Mouse (Mus musculus) adrenal gland, postnatal 25 days (tissue): ENCODE data around the gene Galnt17. TPM values are rescaled to one million over a fixed set of nuclear protein-coding genes. Genes with fewer than 3 reads are reported as not detected.

ENCODE experiments used
- DNase-seq: peaks from one replicate; pipeline ENCODE4 v3.0.0; 2021; ENCODE audit warnings: mixed read lengths
- total RNA-seq: library from RNA; stranded (reverse); gene quantifications from 2 replicates; pipeline ENCODE4 v1.2.3, GENCODE M21; 2021

Gene Galnt17
- total RNA-seq, 1 experiment from 2014 or later: 4.1 TPM

DNA sequence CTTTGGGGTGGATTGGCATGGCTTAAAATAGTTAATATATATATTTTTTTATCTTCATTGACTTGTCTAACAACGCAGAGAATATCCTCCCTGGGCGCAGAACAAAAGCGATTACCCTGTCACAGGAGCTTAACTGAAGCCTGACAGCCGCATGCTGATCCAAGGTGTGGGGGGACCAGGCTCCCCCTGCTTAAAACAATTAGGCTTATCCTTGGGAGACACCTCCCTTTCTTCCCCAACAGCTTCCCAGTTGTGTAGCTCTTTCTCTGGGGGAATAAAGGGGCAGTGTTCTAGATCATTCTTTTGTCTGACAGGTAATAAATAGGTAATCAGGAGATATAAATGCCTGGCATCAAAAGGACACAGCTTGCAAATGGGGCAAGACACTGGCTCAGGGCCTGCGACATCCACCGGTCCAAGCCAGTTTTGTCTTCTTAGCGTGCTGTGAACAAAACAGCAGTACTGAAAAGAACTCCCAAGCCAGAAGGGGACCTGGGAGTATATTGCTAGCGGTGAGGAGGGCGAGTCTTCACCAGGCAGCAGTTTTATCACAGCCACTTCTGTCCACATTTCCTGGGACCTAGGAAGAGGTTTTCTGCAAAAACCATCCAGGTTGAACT, 288.8 kb downstream of the Galnt17 start:
- DNase-seq: no peak

- no peak for DNase-seq
Measured at GRCm38 (mm10) chr5:131016066-131016465, 292.2 kb downstream of the Galnt17 start.

GRCm38 (mm10) chr5:131015341-131015740, 293.0 kb downstream of the Galnt17 start:
- DNase-seq: no peak

- DNase-seq: no peak
Measured at GRCm38 (mm10) chr5:131013816-131014215, 294.5 kb downstream of the Galnt17 start.

DNA sequence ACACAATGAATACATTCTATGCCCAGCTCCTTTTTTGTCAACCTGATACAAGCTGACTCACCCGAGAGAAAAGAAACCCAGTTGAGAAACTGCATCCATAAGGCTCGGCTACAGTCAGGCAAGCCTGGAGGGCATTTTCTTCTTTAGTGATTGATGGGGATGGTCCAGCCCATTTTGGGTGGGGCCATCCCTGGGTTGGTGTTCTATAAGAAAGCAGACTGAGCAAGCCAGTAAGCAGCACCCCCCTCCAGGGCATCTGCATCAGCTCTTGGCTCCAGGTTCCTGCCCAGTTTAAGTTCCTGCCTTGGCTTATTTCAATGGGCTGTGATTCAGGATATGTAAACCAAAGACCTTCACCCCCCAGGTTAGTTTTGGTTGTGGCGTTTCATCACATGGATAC, 295.2 kb downstream of the Galnt17 start:
- no peak for DNase-seq

- DNase-seq: peak; percentile 45
Measured at GRCm38 (mm10) chr5:131009510-131009909, 298.8 kb downstream of the Galnt17 start.

DNA sequence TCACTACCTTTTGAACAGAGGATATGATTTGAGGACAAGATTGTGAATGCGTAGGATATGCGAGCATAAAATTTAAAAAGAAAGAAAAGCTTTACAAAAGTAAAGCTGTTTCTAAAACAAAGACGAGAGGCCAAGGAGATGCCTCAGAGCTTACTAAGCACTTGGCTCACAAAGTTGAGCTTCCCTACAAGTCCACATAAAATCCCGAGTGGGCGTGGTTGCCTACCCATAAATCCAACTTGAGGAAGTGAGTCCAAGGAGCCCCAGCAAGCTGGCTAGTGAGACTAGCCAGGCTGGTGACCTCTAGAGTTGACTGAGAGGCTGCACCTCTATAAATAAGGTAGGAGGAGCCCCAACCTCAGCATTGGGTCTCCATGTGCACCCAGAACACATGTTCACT, 299.8 kb downstream of the Galnt17 start:
- no peak for DNase-seq

GRCm38 (mm10) chr5:131007871-131008505, 300.3 kb downstream of the Galnt17 start:
- DNase-seq: peak; percentile 44

GRCm38 (mm10) chr5:131007198-131007597, 301.1 kb downstream of the Galnt17 start:
- no peak for DNase-seq

DNA sequence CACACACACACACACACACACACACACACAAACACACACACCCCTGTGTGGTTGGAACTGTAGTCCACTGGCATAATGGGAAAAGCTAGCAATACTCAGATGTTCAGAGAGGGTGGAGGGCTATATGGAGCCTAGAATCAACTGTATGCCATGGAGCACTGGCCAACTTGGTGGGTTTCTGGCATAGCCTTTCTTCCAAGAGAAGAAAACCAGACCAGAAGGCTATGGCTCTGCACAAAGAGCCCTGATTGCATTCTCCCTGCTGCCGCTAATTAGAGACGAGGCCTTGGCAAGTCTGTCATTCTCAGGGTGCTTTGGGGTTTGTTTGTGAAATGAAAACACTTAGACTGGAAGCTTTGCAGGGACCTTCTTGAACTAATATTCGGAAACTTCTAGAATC, 301.8 kb downstream of the Galnt17 start:
- DNase-seq: no peak

- no peak for DNase-seq
Measured at GRCm38 (mm10) chr5:131000572-131000971, 307.7 kb downstream of the Galnt17 start.

DNA sequence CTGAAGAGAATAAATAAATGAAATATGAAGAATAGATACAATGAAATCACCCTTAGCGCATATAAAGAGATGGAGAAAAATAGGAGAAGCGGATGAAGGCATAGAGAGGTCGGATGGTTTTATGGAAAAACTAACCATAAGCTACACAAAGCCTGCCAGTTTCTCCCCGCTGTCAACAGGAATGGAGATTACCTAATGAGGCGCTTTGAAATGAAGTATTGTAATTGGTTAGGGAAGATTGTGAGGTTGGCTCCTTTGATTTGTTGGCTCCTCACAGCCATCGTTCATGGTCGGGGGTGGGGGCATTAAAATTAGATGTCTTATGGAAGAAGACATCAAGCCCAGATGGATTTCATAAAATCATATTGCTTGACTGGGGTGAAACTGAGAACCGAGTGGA, 329.0 kb downstream of the Galnt17 start:
- no peak for DNase-seq

- peak; percentile 1 for DNase-seq
Measured at GRCm38 (mm10) chr5:130978871-130979270, 329.4 kb downstream of the Galnt17 start.

- DNase-seq: no peak
Measured at GRCm38 (mm10) chr5:130977999-130978398, 330.3 kb downstream of the Galnt17 start.

DNA sequence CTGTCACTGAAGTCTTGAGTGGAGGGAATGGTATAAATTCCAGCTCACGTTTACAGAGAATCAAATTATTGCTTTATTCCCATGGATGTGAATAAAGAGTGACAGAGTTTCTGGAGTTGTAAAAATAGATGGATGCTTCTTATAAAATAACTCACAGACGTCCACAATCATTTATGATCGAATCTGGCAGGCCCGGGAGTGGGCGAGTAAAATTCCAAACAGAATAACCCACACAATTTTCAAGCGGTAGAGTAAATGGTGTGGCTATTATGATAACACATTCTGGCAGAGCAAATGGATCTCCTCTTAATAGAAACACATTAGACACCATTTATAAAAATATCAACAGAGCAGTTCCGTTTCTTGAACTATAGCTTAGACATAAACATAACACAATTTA, 355.9 kb downstream of the Galnt17 start:
- no peak for DNase-seq

- peak; percentile 3 for DNase-seq
Measured at GRCm38 (mm10) chr5:130950894-130951400, 357.4 kb downstream of the Galnt17 start.

DNA sequence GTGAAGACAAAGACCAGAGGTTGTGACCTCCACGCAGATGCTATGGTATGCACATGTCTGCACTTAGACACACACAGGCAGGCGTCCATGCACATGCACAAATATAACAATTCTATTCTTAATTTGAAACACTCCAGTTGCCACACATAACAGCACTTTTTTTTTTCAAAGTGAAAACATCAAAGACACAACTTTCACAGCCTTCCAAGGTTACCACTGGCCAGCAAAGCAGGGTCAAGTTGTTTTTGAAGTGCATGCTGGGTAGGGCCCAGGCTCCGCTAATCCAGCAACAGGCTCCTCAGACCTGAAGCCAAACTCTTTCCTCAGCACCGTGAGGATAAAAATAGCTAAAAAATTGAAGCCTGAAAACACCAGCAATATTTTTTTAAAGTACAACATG, 357.9 kb downstream of the Galnt17 start:
- DNase-seq: peak; percentile 3

DNA sequence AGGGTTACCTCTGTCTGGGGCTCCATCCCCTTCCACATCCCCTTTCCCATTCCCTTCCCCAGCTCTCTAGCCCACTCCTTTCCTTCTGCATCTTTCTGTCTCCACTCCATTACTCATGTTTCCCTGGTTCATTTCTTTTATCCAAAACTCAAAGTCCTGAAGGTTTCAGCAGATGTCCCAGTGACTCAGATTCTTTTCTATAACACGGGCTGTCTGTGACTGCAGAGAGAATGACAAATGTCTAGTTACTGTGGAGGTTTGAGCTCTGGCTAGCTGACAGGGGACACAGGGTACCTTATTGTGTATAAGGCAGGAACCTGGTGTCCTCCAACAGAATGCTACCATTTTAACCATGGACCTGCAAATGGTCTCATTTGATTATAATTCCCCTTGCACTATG, 358.6 kb downstream of the Galnt17 start:
- DNase-seq: no peak

DNA sequence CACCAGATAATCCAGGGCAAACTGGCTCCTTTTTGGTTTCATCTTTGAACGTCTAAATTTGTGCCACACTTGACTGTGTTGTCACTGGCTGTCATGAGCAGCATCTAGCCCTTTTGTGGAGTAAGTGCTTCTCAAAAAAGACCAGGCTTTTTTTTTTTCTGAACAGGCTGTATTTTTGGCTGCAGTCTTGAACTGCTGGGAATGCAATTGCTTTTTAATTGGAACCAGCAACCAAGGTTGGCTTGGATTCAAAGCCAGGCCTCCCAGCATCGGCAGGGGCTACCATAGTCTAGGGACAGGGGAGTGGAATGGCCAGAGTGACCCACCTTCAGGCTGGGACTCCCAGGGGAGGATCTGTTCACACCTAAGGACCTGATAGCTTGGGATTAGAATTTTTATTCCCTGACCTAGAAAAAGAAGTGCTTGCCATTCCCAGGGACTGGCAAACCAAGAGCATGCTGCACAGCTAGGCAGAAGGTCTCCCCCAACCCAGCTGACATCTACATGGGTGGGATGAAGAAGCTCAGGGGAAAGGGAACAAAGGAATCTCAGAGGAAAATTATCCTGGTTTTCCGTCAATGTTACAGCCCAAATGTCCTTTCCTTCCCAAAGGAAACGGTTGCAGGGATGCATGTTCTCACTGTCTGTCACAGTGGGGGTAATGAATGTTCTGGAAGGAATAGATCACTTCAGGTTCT, 369.2 kb downstream of the Galnt17 start:
- DNase-seq: no peak

GRCm38 (mm10) chr5:130938274-130938741, 370.0 kb downstream of the Galnt17 start:
- DNase-seq: no peak

DNA sequence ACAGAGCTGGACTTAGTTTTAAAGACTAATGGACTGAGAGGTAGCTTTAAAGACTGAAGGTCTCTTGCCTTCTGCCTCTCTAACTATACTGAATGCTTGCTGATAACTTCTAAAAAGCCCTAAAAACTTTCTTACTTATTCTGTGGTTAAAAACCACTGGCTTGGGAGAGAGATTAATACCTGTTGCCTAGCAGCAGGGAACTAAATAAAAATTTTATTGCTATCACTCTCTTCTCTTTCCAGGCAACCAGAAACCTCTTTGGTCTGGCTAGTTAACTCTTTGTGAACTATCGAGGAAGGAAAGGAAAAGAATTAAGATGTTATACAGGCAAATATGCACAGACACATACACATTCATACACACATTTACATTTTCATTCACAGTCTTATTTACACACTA, 377.3 kb downstream of the Galnt17 start:
- no peak for DNase-seq

DNA sequence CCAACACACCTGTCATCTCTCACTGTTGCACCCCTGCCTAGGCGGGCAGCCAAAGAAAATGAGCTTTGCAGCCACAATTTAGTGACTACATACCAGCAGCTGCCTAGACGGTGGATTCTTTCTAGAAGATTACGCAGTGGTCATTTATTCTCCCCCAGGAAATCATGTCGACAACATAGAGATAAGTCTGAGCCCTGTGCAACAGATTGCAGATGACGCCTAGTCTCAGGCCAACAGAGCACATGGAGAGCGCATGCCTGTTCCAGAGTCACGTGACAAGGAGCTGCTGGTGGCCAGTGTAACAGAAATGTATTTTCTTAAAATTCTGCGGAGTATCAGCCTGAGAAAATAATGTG, 380.5 kb downstream of the Galnt17 start:
- DNase-seq: no peak

DNA sequence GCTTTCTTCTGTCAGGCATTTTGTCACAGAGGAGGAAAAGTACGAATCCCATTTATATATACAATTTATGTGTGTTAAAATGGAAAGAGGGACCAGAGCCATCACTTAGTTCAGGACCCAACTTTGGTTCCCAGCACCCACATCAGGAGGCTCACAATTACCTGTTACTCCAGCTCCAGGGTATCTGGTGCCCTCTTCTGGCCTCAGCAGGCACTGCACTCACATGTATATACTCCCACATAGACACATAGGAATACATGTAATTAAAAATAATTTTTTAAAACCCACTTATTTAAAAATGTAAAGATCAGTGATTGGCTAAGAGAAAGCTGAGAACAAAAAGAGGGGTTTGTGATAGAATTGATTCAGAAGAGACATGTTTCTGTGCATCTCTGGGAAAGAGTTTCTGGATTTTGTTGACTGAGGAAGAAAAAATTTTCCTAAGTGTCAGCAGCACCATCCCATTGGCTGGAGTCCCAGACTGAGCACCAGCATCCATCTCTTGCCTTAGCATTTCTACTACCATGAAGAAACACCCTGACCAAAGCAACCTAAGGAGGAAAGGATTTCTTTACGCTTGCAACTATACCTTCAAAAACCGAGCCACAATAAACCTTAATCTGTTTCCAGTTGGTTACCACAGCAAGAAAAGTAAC, 381.0 kb downstream of the Galnt17 start:
- DNase-seq: no peak
